8 mouse cellular contexts compared by ENCODE assay signal in the genomic region with DNA sequence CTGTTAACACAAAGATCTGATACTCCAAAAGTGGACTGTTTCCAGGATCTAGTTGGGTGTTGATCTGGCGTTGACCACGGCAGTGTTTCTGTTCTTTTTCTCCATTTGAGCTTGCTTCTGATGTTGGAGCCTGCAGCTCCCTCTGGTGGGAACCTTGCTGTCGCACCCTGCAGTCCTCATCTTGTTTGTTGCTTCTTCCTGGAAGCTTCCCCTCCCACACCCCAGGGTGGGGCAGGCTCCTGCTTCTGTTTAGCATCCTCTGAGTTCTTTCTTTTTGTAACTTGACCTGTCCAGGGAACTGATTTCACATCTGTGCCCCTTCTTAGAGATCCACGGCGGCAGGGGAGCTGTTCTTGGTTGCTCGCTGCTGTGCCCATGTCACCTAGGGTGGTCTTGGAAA. TPM values are rescaled to one million over a fixed set of nuclear protein-coding genes. Genes with fewer than 3 reads are reported as not detected.
DNase-seq lines count a peak whose midpoint lies in the region; ATAC-seq and TF ChIP-seq lines count a peak whose summit lies in the region.

No protein-coding gene starts in this region.

- H3K4me2 ChIP-seq in hindbrain, embryonic 14.5 days (replicated peaks), result no peak overlapping the region
- H3K4me2 ChIP-seq in hindbrain, embryonic 13.5 days, result no peak overlapping the region

- H3K27ac ChIP-seq in hindbrain, embryonic 14.5 days, result no peak overlapping the region
- H3K27ac ChIP-seq in hindbrain, embryonic 13.5 days, result no peak overlapping the region
- H3K27ac ChIP-seq in kidney, adult 2 months (ENCODE audit: insufficient read depth, low read depth, low read length), result no peak overlapping the region

- no peaks in the 10 kb centered on the region for H3K27me3 ChIP-seq in hindbrain, embryonic 14.5 days (ENCODE audit: control insufficient read depth, insufficient read depth, low read length)
- H3K27me3 ChIP-seq in hindbrain, embryonic 13.5 days, result no peaks in the 10 kb centered on the region
- H3K27me3 ChIP-seq in kidney, adult 2 months (replicated peaks; ENCODE audit: control insufficient read depth, insufficient read depth, low read length), result no peaks in the 10 kb centered on the region

- peak; percentile 89 for TF ChIP-seq CTCF in kidney, adult 2 months (conservative IDR thresholded peaks at IDR 0.05; ENCODE audit: insufficient read depth, insufficient read length, low read depth, low read length)

- no peak for TF ChIP-seq POLR2A in kidney, adult 2 months (IDR thresholded peaks at IDR 0.05; ENCODE audit: low read depth, low read length)

- DNase-seq in hindbrain, embryonic 14.5 days (ENCODE audit: low spot score), result peak; percentile 50
- DNase-seq in T-cell, adult 2 months (ENCODE audit: low spot score), result peak; percentile 60
- peak; percentile 42 for DNase-seq in embryo, embryonic 9.5 days (ENCODE audit: extremely low spot score)
- peak; percentile 65 for DNase-seq in kidney, adult 2 months
- peak; percentile 46 for DNase-seq in left cerebral cortex, postnatal 4 days
- peak; percentile 80 for DNase-seq in retina, embryonic 14.5 days (ENCODE audit: low spot score)
- DNase-seq in thymus, postnatal 4 days, result peak; percentile 83

- H3K4me3 ChIP-seq in hindbrain, embryonic 14.5 days (replicated peaks; ENCODE audit: low read length), result no peak overlapping the region
- H3K4me3 ChIP-seq in hindbrain, embryonic 13.5 days, result no peak overlapping the region
- H3K4me3 ChIP-seq in kidney, adult 2 months (ENCODE audit: insufficient read depth, low read depth, low read length), result no peak overlapping the region

- intact Hi-C loops in left cerebral cortex, postnatal 4 days (cut with DNase I), result loop anchor here (10.0 kb wide), 1 partner anchor 88 kb away; no protein-coding TSS in a partner anchor

- no peaks in the 10 kb centered on the region for H3K36me3 ChIP-seq in hindbrain, embryonic 14.5 days (replicated peaks; ENCODE audit: control insufficient read depth, insufficient read depth)
- no peaks in the 10 kb centered on the region for H3K36me3 ChIP-seq in hindbrain, embryonic 13.5 days
- H3K36me3 ChIP-seq in kidney, adult 2 months (ENCODE audit: control insufficient read depth, insufficient read depth, low read length), result no peaks in the 10 kb centered on the region

- H3K9me3 ChIP-seq in hindbrain, embryonic 14.5 days (ENCODE audit: control insufficient read depth, low read length), result no peaks in the 10 kb centered on the region
- H3K9me3 ChIP-seq in hindbrain, embryonic 13.5 days, result peaks cover 3% of the 10 kb centered on the region; the same call in 1 of the 2 replicates

- ATAC-seq in hindbrain, embryonic 14.5 days (ENCODE audit: low FRiP score), result no peak
- ATAC-seq in hindbrain, embryonic 13.5 days (ENCODE audit: low FRiP score), result no peak

- H3K9ac ChIP-seq in hindbrain, embryonic 14.5 days, result no peak overlapping the region
- H3K9ac ChIP-seq in hindbrain, embryonic 13.5 days, result no peak overlapping the region

- no peaks in the 10 kb centered on the region for H3K4me1 ChIP-seq in hindbrain, embryonic 14.5 days (replicated peaks; ENCODE audit: control insufficient read depth, insufficient read depth, low read length)
- no peaks in the 10 kb centered on the region for H3K4me1 ChIP-seq in hindbrain, embryonic 13.5 days (replicated peaks)
- no peaks in the 10 kb centered on the region for H3K4me1 ChIP-seq in kidney, adult 2 months (ENCODE audit: control insufficient read depth, insufficient read depth, low read length)

- 29% methylated on average over 6 of the region's 6 CpGs for WGBS in hindbrain, embryonic 14.5 days
- WGBS in hindbrain, embryonic 13.5 days, result 34% methylated on average over 6 of the region's 6 CpGs
- WGBS in kidney, adult 2 months, result 13% methylated on average over 6 of the region's 6 CpGs

RNA-seq across cellular contexts. Expression of gene Acpp, which starts 35.7 kb away (rescaled TPM):
- 0.23 and 0.39 TPM in 2 replicates for polyA plus RNA-seq in hindbrain, embryonic 14.5 days (2014; fragmentation: Nextera tagmentation; extraction: Ambion mirVana)
- polyA plus RNA-seq in hindbrain, embryonic 13.5 days (2015; fragmentation: Nextera tagmentation; extraction: Ambion mirVana), result 0.16 TPM in 2 replicates
- 4.6 and 5.4 TPM in 2 replicates for polyA plus RNA-seq in kidney, adult 2 months (2012; rRNA removed)
- total RNA-seq in left cerebral cortex, postnatal 4 days (2021), result under 1 TPM; 0.64 to 0.70 TPM
